Mouse (Mus musculus) kidney, adult 2 months (tissue): ENCODE data around the gene Slc41a3.

Source experiments
- CTCF ChIP-seq: fragments of 200-500 bp; conservative IDR thresholded peaks from 2 replicates; pipeline ENCODE4 v1.5.1; 2011; ENCODE audit warnings: low read depth, mild to moderate bottlenecking, control low read depth, low read length, moderate library complexity, mixed read lengths; ENCODE audit not compliant: insufficient read depth, insufficient read length
- POLR2A ChIP-seq: fragments of 200-500 bp; IDR thresholded peaks from one replicate; pipeline ENCODE4 v1.6.1; 2011; ENCODE audit warnings: low read depth, low read length, control low read depth

DNA sequence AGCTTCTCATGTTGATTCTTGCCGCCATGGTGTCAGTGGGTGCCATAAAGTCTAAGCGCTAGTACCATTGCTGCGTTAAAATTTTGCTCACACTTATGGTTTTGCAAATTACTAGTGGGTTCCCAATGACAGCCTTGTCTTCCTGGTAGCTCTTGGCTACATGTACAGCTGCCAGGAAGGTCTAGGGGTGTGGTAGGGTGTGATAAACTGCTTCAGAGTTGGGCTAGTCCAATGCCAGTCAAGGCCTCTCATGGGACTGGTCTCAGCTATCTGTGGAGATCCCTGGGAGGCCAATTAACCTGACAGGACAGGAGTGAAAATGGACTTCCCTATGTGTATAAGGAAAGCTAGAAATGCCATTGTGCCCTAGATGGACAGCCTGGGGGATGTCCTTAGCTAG lies 2.2 kb upstream of the Slc41a3 start:
- TF ChIP-seq CTCF (no peak), POLR2A (no peak)
